Mouse (Mus musculus) retina, adult 2 months (tissue): ENCODE measurements around the gene Ulk4.
"Not testable (repeated sequence)": the region's sequence is repeated elsewhere in the genome, so short reads cannot be mapped to it uniquely, and the experiment has no call there.

Experiments
- DNase-seq: peaks from one replicate; pipeline ENCODE4 v3.0.0-alpha.2; 2012; ENCODE audit warnings: low read depth, low spot score

Gene Ulk4

GRCm38 (mm10) chr9:121064606-121065355, 212.2 kb downstream of the Ulk4 start:
- no peak for DNase-seq

- DNase-seq = no peak
These were observed 214.3 kb downstream of the Ulk4 start for GRCm38 (mm10) chr9:121062671-121063070.

GRCm38 (mm10) chr9:121061820-121062623, 215.0 kb downstream of the Ulk4 start:
- DNase-seq = no peak

- DNase-seq = no peak
These were observed 216.7 kb downstream of the Ulk4 start for GRCm38 (mm10) chr9:121060331-121060730.

GRCm38 (mm10) chr9:121059286-121059685, 217.7 kb downstream of the Ulk4 start:
- peak; percentile 13 for DNase-seq

GRCm38 (mm10) chr9:121058538-121058937, 218.5 kb downstream of the Ulk4 start:
- DNase-seq = no peak

- DNase-seq = no peak
These were observed 218.9 kb downstream of the Ulk4 start for GRCm38 (mm10) chr9:121058116-121058515.

- no peak for DNase-seq
These were observed 219.6 kb downstream of the Ulk4 start for GRCm38 (mm10) chr9:121057401-121057800.

- no peak for DNase-seq
These were observed 220.5 kb downstream of the Ulk4 start for GRCm38 (mm10) chr9:121056526-121056925.

GRCm38 (mm10) chr9:121056036-121056435, 221.0 kb downstream of the Ulk4 start:
- no peak for DNase-seq

- DNase-seq = not testable (repeated sequence)
These were observed 231.3 kb downstream of the Ulk4 start for GRCm38 (mm10) chr9:121045657-121046056.

- no peak for DNase-seq
These were observed 232.4 kb downstream of the Ulk4 start for GRCm38 (mm10) chr9:121044471-121045206.

- no peak for DNase-seq
These were observed 234.0 kb downstream of the Ulk4 start for GRCm38 (mm10) chr9:121043021-121043420.

- no peak for DNase-seq
These were observed 238.6 kb downstream of the Ulk4 start for GRCm38 (mm10) chr9:121038396-121038795.

GRCm38 (mm10) chr9:121037975-121038374, 239.0 kb downstream of the Ulk4 start:
- DNase-seq = no peak

GRCm38 (mm10) chr9:121035296-121035695, 241.7 kb downstream of the Ulk4 start:
- DNase-seq = no peak

- no peak for DNase-seq
These were observed 243.4 kb downstream of the Ulk4 start for GRCm38 (mm10) chr9:121033596-121033995.

GRCm38 (mm10) chr9:121032322-121032964, 244.6 kb downstream of the Ulk4 start:
- no peak for DNase-seq

- DNase-seq = no peak
These were observed 246.0 kb downstream of the Ulk4 start for GRCm38 (mm10) chr9:121030949-121031348.

- DNase-seq = no peak
These were observed 247.2 kb downstream of the Ulk4 start for GRCm38 (mm10) chr9:121029786-121030185.

GRCm38 (mm10) chr9:121023526-121024264, 253.3 kb downstream of the Ulk4 start:
- DNase-seq = no peak
